Mouse (Mus musculus): ENCODE measurements around the gene Syt7. TPM values are rescaled to one million over a fixed set of nuclear protein-coding genes. Genes with fewer than 3 reads are reported as not detected.

Syt7 gene
- total RNA-seq, 2 experiments from 2014 or later = 34.3 to 36.2 TPM

DNA sequence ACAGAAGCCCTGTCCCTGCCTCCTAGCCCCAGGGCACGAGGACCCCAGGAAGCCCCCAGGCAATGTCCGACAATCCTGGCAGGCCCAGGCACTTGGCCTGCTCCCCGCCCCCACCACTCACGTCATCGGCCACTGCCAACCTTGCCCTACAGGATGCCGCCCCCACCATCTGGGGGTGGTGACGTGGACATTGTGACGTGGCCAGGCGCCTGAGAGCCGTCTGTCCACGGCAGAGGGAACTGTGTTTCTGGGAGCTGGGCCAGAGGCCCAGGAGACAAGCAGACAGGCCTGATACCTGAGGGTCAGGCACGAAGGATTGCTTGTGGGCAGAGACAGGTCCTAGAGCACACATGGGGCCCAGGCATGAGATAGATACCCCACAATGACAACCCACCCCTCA lies 28.5 kb downstream of the Syt7 start:
- DNase-seq = peak; percentile 89 to 92
- intact Hi-C loops (cut with DNase I) = loop anchor here (2.0 kb wide), 2 partner anchors 15 to 21 kb away; no protein-coding TSS in a partner anchor

DNA sequence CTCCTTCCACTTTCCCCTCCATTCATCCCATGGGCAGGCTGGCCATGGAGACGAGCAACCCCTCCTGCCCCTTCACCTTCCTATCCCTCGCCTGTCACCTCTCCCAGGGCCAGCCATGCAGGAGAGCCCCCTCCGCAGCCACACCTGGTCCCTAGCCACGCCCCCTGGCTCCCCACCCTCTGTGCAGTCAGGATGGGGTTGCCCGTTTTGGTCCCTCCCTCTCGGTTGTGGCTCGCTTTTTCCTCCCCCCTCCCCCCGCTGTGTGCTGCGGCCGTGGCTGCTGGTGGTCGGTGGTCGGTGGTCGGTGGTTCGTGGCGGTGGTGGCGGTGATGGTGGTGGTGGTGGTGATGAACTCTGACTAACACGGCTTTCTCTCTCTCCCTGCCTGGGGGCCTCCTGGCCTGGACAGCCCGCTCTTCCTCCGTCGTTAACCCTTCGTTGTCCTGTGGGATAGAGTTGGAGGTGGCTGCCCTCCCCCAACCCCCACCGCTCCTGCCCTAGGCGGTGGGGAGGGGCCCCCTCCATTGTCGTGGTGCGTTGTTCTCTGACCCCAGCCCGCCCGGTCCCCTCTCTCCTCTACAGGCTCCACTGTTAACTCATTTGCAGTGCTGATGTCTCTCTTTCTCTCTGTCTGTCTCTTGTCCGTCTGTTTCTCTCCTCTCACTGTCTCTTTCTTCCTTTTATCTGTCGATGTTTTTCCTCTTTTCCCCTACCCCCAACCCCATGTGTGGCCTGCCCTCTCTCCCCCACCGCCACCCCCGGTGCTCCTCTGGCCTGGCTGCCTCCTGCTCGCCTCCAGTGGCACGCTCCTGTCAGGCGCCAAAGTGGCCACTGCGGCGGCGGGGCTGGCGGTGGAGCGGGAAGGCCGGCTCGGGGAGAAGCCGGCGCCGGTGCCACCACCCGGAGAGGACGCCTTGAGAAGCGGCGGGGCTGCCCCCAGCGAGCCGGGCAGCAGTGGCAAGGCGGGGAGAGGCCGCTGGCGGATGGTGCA lies 33.4 kb downstream of the Syt7 start:
- intact Hi-C loops (cut with DNase I) = no loop called here
- no peak for DNase-seq

DNA sequence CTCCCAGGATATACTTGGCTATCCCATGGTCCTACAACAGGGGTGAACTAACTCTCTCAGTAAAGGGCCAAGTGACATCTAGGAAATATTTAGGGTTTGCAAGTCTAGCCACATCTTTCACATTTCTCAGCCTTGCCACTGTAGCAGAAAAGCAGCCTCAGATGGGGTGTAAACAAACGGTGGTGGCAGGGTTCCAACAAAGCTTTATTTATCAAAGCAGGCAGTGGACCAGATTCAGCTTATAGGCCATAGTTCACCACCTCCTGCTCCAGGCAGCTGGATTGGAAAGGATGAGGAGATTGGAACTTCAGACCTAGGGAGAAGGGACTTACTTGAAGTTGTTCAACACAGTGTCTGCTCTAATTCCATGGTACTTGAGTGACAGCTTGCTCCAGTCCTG lies 35.9 kb downstream of the Syt7 start:
- intact Hi-C loops (cut with DNase I) = no loop called here
- DNase-seq = no peak

DNA sequence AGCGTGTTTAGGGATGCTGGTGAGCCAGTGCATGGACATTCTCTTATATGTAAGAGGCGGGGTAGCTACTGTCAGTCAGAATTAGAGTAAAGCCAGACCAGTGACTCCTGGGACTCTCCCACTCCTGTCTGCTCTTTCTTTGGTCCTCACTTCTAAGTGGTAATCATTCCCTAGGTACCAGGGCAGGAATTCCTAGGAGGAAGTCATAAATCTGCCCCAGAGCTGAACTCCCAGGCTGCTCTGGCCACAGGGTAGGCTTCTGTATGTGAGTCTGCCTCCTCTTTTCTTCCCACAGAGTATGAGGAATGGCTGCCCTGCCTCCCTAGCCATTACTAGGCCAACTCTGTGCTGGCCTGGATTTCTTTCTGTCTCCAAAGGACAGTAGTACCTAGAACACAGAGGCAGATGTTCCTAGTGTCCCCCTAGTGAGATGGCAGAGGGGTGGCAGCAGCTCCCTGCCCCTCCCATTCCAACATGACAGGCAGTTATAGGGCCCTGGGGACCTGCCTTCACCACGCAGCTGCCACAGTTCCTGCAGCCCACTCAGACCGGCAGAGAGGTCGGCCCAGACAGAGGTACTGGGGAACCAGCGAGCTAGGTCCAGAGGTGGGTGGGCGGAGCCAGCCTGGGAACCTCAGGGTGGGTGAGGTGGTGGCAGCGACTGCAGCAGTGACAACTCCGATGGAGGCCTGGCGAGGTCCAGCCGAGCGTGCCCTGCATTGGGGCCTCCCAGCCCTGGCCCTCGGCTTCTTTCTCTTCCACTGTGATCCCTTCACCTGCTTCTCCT lies 36.8 kb downstream of the Syt7 start:
- no peak for DNase-seq
- intact Hi-C loops (cut with DNase I) = no loop called here

DNA sequence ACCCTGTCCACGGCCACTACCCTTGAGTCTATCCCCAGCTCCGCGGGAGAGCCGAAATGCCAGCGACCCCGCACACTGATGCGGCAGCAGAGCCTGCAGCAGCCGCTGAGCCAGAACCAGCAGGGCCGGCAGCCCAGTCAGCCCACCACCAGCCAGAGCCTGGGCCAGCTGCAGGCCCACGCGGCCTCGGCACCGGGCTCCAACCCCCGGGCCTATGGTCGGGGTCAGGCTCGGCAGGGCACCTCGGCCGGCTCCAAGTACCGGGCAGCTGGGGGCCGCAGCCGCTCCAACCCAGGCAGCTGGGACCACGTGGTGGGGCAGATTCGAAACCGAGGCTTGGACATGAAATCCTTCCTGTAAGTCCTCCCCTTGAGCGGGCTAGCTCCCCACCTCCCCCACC lies 37.4 kb downstream of the Syt7 start:
- intact Hi-C loops (cut with DNase I) = no loop called here
- no peak for DNase-seq

DNA sequence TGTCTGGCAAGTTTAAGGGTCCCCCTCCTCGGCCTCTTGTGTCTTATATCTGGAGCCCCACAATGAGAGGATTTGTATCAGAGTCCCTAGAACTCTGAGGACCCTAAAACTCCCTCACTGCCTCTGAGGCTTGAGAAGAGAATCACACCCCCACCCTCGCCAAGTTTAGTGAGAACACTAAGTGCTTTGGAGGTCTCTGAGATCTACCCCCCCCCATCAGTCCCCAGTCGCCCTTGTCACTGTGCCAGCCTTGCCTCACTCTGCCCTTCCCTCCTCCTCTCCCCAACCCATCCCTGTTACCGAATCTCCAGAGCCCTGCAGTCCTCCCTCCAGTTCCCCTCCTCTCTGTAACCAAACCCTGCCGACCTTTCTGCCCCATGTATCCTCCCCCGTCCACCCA lies 37.9 kb downstream of the Syt7 start:
- DNase-seq = no peak
- intact Hi-C loops (cut with DNase I) = no loop called here

DNA sequence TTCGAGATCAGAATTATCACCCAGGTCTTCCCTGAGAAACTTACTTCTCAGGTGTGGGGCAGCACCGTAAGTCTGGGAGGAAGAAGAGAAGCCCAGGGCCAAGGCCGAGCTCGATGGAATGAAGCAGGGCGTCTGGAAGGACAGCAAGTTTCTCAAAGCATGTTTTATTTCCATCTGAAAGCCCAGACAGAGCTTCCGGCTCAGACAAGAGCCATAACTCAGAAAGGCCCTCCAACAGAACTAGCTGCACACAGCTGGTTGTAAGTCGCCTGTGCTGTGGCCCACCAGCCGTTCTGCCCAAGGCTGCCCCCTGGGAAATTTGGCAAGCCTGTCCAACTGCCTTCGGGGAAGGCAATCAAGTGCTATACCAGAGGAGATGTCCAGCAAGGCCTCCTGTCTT lies 38.5 kb downstream of the Syt7 start:
- intact Hi-C loops (cut with DNase I) = no loop called here
- DNase-seq = no peak

DNA sequence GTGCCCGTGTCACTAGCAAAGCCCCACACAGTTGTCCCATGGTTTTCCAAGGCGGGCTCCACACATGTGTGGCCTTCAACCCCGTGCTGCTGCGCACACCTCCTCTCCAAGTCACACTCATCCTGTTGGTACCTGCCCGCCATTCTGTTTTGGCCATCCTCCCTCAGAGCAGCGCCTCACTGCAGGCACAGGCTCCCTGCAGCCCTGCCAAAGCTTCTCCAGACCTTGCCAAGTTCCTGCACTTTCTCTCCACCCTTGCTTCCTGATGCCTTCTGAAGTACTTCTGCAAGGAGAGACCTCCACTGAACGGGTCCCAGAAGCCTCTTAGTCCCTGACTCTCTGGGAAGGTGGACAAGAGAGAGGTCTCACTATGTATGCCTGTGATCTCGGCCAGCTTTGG lies 40.5 kb downstream of the Syt7 start:
- intact Hi-C loops (cut with DNase I) = no loop called here
- peak; percentile 54 to 58 for DNase-seq

DNA sequence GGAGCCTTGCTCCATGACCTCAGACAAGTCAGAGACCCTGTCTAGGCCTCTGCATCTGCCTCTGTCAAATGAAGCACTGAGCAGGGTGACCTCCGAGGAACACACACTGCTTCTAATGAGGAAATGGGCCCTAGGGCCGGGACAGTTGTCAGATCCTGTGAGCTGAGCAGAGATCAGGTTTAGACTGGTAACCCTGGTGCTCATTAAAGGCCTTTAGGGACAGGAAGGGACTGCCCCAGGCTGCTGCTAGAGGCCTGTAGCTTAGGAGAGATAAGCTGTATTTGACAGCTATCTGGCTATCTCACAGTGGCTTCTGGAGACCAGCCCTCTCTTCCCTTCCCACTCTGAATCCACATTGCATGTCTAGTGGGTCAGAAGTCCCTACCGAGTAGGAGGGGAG lies 42.5 kb downstream of the Syt7 start:
- intact Hi-C loops (cut with DNase I) = no loop called here
- no peak for DNase-seq

DNA sequence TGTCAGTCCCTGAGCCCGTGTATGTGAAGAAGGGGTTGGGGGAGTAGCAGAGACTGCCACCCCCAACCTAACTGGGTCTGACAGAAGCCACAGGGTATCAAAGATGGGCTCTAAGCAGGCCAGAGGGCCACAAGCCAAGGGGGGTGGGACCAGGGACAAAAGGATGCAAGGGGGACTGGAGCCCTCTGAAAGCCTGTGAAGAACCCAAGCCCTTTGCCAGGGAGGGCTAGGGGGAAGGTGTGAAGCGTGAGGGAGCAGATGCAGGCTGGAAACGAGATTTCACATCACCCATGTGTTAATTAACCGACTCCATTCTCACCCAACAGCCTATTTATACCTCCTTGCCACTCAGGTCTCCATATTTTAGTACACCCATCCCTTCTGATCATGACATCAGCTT lies 43.0 kb downstream of the Syt7 start:
- intact Hi-C loops (cut with DNase I) = loop anchor here (2.0 kb wide), 1 partner anchor 15 kb away; no protein-coding TSS in a partner anchor
- DNase-seq = no peak

DNA sequence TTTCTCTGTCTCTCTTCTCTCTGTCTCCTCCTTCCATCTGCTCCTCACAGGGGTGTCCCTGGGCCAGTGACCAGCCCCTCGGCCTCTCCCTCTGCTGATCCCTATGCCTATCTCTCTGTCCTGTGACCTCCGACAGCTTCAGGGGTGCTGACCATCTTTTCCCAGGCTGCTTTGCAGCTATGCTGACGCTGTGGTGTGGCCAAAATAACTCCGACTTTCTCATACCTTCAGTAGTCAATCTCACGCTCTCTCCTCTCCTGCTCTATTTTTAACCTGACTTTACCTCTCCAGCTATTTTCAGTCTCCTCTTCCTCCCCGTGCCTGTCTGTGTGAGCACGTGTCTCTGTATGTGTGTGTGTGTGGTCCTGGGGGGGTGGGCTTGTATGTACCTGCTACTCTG lies 44.3 kb downstream of the Syt7 start:
- intact Hi-C loops (cut with DNase I) = loop anchor here (2.0 kb wide), 1 partner anchor 16 kb away; no protein-coding TSS in a partner anchor
- no peak for DNase-seq

DNA sequence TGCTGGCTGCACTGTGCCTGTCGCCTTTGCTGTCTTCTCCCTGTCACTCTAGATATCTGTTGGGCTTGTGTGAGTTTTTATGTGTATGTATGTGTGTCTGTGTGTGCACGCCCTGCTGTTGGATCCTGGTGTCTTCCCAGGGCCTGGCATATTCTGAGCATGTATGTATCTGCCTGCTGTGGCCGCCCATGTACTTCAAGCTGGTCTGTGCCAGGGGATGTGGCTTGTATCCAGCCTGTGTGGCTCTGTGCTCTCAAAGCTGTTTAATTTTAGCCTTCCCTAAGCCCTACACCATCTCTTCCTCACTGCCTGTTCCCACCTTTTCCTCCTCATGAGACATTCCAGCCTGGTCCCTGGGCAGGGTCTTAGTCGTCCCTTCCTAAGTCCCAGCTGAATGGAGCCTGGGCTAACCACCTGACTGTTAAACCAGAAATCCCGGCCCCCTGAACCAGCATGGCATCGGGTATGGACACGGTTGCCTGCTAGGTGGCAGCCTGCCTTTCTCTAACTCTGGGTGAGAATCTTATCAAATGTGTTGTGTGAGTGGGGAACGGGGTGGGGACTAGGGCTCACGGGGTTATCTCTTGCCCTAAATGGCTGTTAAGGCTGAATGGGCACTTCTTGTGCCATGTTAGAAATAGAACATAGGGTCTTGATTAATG lies 45.1 kb downstream of the Syt7 start:
- peak; percentile 74 to 76 for DNase-seq
- intact Hi-C loops (cut with DNase I) = loop anchor here (2.0 kb wide), 1 partner anchor 17 kb away; no protein-coding TSS in a partner anchor

DNA sequence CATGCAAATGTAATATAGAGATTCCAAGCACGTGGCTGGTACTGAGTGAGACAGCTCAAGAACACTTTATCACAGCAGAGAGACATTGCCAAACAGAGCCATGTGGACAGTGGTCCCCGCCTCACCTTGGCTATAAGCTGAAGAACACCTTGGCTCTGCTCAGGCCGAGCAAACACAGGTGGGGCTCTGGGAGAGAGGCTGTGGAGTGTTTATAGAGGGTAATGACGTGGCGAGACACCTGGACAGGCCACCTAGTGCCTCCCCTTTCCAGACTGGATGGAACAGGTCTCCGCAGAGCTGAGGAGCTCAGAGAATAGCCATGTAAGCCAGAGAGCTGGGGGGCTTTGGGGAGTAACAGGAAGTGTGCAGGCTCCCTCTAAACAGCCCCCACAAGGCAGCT lies 46.0 kb downstream of the Syt7 start:
- DNase-seq = no peak
- intact Hi-C loops (cut with DNase I) = loop anchor here (5.0 kb wide), 1 partner anchor 178 kb away; no protein-coding TSS in a partner anchor

DNA sequence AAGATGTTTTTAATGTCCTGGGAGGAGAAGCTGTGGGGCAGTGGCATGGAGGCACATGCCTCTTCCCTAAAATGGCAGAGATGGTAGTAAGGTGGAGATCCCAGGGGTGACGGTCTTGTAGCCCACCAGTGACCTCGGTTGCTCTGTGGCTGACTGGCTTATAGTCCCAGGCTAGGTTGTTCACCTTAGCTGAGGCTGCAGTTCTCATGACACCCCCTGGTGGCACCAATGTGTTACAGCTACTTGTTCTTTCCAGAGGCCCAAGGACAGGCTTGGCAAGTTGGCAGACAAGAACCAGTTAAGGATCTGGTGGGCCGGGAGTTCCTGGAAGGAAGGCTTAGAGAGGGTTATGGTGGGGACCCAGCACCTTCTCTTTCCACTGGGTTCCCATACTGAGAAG lies 47.0 kb downstream of the Syt7 start:
- intact Hi-C loops (cut with DNase I) = loop anchor here (1.0 to 5.0 kb wide), 4 partner anchors 44 to 179 kb away; no protein-coding TSS in a partner anchor
- DNase-seq = peak; percentile 75 to 78

DNA sequence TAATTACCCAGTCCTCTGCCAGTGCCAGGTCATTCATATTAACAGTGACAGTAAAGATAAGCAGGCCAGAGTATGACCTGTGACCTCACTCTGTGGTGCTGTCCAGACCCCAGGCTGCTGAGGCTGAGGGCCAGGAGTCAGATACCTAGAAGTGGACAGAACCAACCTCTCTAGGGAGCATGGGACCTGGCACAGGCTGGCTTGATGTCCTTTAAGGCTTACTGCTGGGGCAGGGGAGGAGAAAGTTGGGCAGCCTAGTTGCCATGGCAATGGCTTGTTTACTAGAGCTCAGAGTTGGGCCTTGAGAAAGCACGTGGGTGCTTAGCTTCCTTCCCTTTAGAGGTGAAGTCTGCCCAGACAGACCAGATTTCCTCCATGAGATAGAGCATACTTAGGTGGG lies 47.8 kb downstream of the Syt7 start:
- intact Hi-C loops (cut with DNase I) = loop anchor here (1.0 to 5.0 kb wide), 4 partner anchors 44 to 179 kb away; no protein-coding TSS in a partner anchor
- DNase-seq = no peak

DNA sequence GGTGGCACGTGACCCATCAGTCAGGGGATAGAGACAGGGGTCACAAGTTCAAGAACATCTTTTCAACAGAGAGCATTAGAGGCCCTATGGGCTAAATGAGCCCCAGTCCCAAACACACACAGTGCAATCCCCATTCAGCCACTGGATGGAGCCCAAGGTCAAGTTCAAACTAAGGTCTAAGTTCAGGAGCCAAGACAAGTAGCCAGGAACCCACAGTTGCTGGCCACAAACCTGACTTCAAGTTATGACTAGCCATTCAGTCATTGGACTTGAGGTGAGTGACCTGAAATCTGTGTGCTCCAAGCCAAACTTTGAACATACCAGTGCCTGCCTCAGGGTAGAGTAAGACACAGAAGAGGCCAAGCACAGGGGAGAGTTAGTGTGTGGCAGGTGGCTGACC lies 48.6 kb downstream of the Syt7 start:
- DNase-seq = no peak
- intact Hi-C loops (cut with DNase I) = loop anchor here (2.0 to 5.0 kb wide), 3 partner anchors 97 to 180 kb away; no protein-coding TSS in a partner anchor

DNA sequence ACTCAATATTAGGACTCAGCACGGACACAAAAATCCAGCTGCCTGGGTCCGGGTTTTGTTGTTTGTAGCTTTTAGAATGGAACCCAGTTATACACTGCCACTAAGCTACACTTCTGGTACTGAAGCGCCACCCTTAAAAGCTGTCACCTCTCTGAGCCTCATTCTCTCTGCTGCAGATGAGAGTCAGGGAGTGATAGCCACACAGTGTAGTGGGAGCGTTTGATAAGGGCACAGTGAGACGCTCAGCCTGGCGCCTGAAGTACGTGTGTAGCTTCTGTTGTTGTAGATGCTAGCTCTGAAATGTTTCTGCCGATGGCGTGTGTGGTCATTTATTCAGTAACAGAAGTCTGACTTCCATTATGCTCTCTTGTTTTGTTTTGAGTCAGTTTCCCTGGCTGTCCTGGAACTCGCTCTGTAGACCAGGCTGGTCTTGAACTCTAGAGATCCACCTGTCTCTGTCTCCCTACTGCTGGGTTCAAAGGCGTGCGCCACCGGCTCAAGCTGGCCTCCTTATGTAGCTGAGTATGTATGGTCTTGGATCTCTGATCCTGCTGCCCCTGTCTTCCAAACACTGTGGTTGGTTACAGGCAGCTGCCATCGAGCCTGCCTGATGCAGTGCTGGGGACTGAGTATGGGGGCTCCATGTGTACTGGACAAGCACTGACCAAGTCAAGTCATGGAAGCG lies 55.9 kb downstream of the Syt7 start:
- intact Hi-C loops (cut with DNase I) = no loop called here
- DNase-seq = no peak

DNA sequence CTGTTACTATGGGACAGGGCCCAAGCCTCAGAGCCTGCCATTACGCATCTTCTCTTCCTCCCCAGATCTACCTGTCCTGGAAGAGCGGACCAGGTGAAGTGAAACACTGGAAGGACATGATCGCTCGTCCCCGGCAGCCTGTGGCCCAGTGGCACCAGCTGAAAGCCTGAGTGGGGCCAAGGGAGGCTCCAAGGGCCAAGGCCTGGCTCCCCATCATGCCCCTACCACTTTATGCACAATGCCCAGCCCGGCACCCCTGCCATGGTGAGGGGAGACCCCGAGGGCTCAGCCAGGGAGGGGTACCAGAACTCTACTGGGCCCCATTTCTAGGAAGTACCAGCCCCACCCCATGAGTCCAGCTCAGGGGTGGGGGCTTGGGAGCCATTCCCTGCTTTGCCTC lies 59.4 kb downstream of the Syt7 start:
- no peak for DNase-seq
- intact Hi-C loops (cut with DNase I) = no loop called here

DNA sequence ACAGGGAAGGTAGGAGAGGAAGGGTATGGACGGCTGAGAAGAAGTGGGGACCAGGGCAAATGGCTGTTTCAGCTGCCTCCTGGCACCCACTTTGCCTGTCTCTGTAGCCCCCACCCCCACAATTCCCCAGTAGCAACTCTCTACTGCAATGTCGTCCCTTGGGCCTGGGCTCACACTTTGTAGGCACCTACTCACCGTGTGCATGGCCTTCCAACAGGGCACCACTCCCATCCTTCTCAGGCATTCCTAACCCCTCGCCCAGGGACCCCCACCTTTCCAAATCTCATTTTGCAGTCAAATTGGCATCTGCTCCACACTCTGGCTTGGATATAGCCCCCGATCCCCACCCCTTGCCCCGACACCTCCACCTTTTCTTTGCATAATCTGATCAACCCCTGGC lies 60.3 kb downstream of the Syt7 start:
- intact Hi-C loops (cut with DNase I) = loop anchor here (1.0 kb wide), 1 partner anchor 37 kb away; no protein-coding TSS in a partner anchor
- DNase-seq = no peak

DNA sequence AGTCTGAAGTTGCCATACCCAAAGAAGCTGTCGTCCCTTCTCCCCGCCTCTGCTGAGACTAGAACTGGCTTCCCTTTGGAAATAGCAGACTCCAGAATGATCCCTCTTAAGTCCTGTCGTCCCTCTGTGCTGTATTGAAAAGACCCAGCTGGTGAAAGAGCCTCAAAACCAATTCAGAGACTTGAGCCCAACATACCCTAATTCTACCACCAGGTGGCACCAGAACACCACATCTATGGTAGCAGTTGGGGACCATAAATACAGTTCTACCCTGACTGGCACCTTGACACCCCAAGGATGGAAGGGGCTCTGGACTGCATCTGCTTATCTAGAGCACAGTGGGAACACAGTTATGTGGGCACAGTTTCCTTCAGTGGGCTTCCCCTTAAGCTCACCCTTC lies 60.8 kb downstream of the Syt7 start:
- DNase-seq = peak; percentile 80 to 87
- intact Hi-C loops (cut with DNase I) = loop anchor here (1.0 kb wide), 1 partner anchor 37 kb away; no protein-coding TSS in a partner anchor
